Mouse (Mus musculus): Measurements from ENCODE around the gene Ssbp3.

DNA sequence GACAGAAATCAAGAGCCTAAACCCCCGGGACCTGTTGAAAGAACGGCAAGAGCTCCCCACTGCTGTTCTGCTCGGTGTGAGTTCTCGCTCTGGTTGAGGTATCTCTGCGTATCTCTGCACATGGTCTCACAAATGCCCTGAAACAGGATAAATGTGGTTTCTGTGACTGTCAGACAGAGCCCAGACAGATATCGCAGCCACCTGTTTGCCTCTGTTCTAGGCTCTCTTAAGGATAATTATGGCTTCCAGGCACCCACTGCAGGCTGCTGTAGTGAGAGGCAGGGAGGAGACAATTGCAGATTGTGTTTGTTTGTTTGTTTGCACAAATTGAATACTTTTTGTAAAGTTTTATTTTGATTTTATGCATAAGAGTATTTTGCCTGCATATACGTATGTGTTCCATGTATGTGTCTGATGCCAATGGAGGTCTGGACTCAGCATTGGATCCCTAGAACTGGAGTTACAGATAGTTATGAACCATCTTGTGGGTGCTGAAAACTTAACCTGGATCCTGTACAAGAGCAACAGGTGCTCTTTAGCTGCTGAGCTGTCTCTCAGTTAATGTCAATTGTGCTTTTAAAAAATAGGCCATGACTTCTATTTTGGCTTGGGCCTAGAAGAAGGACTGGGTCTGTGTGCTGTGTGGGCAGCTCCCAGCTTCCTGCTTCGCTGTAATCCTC, 101.0 kb downstream of the Ssbp3 start:
- TF ChIP-seq POLR2A (IDR thresholded peaks at IDR 0.05; ENCODE audit: low read depth, low read length) (no peak), CTCF (IDR thresholded peaks at IDR 0.05; ENCODE audit: extremely low read depth, insufficient read depth, insufficient read length, insufficient replicate concordance) (no peak)

Measured in spleen, adult 2 months (tissue).